Mouse (Mus musculus) adrenal gland, adult (tissue): ENCODE measurements around the gene Sgip1.

Experiments used
- DNase-seq, 2 experiments: peaks; one replicate each; pipeline ENCODE4 v3.0.0; 2022 to 2023; ENCODE audit warnings: low spot score in 1 of 2; ENCODE audit not compliant: inconsistent age in 2 of 2

Gene Sgip1

DNA sequence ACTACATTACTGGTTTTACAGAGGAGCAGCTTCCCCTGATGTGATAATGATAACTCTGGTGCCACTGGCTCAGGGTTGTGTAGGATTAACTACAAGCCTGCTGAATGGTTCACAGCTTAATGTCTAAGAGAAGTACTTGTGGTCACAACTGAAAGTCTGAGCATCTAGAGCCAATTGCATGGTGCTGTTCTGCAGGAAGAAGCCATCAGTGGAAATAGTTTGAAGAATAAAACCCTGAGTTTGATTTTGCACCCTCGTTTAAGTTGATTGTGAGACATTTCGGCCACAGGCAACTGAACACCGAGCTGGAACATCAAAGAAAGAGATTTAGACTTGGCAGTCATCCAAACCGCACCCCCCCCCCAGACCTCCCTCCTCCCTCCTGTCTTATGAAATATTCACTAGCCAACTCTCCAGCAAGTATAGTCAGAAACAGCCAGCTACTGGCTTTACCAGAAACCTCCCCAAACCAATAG is 265.9 kb downstream of the Sgip1 start:
- peak in 1 of 2 experiments; percentile 41 for DNase-seq

DNA sequence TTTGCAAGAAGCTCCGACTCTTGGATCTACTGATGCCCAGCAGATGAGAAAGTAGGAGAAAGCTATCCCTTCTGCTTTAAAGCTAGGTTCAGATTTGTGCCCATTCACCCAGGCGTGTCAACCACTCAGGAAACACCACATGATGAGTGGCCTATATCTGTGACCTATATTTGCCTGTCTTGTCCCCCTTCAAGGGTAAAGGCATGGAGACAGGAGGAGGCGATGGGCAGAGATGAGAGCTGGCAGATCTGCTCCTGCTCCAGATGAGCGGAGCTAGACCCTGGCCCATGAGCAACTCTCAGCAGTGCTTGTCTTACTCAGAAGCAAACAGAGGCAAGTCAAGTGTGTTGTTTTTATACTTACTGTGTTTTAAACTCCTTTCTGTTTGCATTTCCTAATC is 269.6 kb downstream of the Sgip1 start:
- no peak for DNase-seq

DNA sequence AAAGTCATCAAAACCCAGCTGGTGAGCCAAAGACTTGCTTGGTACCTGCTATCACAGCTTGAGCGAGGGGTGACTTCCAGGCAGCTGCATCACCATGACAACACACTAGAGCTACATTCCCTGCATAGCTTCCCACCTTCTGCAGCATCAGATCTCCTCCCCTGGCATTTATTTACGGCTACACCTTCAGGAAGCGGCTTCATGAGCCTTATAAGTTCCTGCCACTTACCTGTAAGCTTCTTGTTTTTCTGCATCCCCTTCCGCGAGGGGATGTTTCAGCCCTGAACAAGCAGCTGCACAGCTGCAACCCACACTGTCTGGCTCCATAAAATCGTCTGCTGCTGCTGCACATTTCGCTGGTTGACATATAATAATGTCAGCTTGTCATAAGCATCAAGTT is 270.7 kb downstream of the Sgip1 start:
- no peak for DNase-seq

DNA sequence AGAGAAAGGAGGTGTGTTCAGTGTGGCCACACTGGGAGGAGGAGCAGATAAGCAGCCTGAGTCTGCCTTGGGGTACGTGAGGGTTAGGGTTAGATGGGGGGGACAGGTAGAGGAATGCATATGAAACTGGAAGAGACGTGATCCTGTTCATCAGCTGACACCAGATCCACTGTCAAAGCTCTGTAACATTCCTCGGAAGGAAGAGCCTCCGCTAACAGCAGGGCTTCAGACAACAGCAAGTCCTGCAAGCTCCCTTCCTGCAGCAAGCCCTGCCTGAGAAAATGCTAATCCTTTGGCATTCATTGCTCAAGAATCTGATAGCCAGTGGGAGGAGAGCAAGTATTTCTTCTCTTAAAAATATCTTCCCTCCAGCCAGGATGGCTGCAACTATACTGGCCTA is 272.4 kb downstream of the Sgip1 start:
- DNase-seq: no peak
